Mouse (Mus musculus) cortical plate, adult 2 months (tissue): Measurements from ENCODE around the gene Otud1.

ENCODE experiments used
- CTCF ChIP-seq: fragments of 200-500 bp; IDR thresholded peaks from 2 replicates; pipeline ENCODE4 v1.5.1; 2011; ENCODE audit warnings: mild to moderate bottlenecking, control low read depth, low read length; ENCODE audit not compliant: insufficient read depth; ENCODE audit errors: extremely low read depth
- POLR2A ChIP-seq: fragments of 200-500 bp; IDR thresholded peaks from 2 replicates; pipeline ENCODE4 v1.6.1; 2011; ENCODE audit warnings: mild to moderate bottlenecking, low read length, control low read depth; ENCODE audit not compliant: insufficient read depth; ENCODE audit errors: extremely low read depth

DNA sequence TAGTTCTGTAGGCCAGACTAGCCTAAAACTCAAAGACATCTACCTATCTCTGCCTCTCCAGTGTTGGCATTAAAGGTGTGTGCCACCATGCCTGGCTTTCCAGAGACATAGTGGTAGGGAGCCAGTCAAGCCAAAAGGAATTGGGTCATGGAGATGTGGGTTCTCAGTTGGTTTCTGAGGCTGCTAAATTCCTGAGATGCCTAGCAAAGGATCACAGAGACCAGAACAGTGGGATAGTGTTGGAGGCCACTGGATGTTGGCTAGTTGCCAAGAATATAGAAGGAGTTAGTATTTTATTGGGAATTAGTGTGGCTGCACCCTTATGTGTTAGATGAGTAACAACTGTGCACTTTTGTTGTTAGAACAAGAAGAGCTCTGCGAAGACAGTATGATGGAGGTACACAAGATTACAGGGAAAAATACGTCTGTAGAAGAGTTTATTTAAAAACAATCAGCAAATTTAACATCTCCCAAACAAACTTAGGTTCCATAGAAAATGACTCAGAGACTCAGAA, 24.1 kb upstream of the Otud1 start:
- TF ChIP-seq CTCF (no peak), POLR2A (no peak)
